Mouse (Mus musculus): ENCODE measurements around the gene Capsl.

GRCm38 (mm10) chr15:9492077-9492476 is 56.2 kb downstream of the Capsl start:
- TF ChIP-seq CHD2 (IDR thresholded peaks at IDR 0.05; ENCODE audit: low read depth, low read length), result no peak
- no peak for TF ChIP-seq ZC3H11A (IDR thresholded peaks at IDR 0.05; ENCODE audit: borderline replicate concordance, low read depth, low read length)
- TF ChIP-seq ZNF384 (IDR thresholded peaks at IDR 0.05; ENCODE audit: low read depth, low read length), result no peak
- no peak for TF ChIP-seq HCFC1 (IDR thresholded peaks at IDR 0.05; ENCODE audit: borderline replicate concordance, insufficient read depth, low read length)

Measured in ES-E14 (cell line).